23 mouse cellular contexts compared by ENCODE assay signal in genomic region chr11:118168714-118169113, GRCm38 (mm10). TPM values are rescaled to one million over a fixed set of nuclear protein-coding genes. Genes with fewer than 3 reads are reported as not detected.
DNase-seq lines count a peak whose midpoint lies in the region; ATAC-seq lines count a peak whose summit lies in the region.
"Had no signal": no experiment of that assay in that cellular context is flagged by ENCODE, and none has a peak within 500 bp of the region (broad histone marks: within the 10 kb centered on the region; RNA-seq: fewer than 3 reads in every experiment).

No protein-coding gene starts in this region.

- H3K27me3 ChIP-seq in embryonic facial prominence, embryonic 13.5 days, result no peaks in the 10 kb centered on the region
- no peaks in the 10 kb centered on the region for H3K27me3 ChIP-seq in embryonic facial prominence, embryonic 10.5 days (replicated peaks; ENCODE audit: low read depth, poor library complexity, severe bottlenecking)
- no peaks in the 10 kb centered on the region for H3K27me3 ChIP-seq in limb, embryonic 12.5 days
- no peaks in the 10 kb centered on the region for H3K27me3 ChIP-seq in limb, embryonic 10.5 days (ENCODE audit: low read depth, poor library complexity, severe bottlenecking)
- no peaks in the 10 kb centered on the region for H3K27me3 ChIP-seq in liver, embryonic 12.5 days (replicated peaks)
- H3K27me3 ChIP-seq: embryonic facial prominence, embryonic 15.5 days; hindbrain, embryonic 15.5 days had no signal

- H3K9me3 ChIP-seq in embryonic facial prominence, embryonic 13.5 days, result no peaks in the 10 kb centered on the region
- H3K9me3 ChIP-seq in embryonic facial prominence, embryonic 10.5 days, result no peaks in the 10 kb centered on the region
- no peaks in the 10 kb centered on the region for H3K9me3 ChIP-seq in limb, embryonic 12.5 days
- H3K9me3 ChIP-seq in limb, embryonic 10.5 days (replicated peaks), result no peaks in the 10 kb centered on the region
- H3K9me3 ChIP-seq in liver, embryonic 12.5 days (replicated peaks), result no peaks in the 10 kb centered on the region
- H3K9me3 ChIP-seq: embryonic facial prominence, embryonic 15.5 days; forebrain, embryonic 10.5 days; G1E; heart, embryonic 10.5 days; hindbrain, embryonic 15.5 days had no signal

- ATAC-seq in embryonic facial prominence, embryonic 13.5 days (ENCODE audit: insufficient number of reproducible peaks, insufficient read depth, low FRiP score, low TSS enrichment, low read depth), result no peak
- no peak for ATAC-seq in limb, embryonic 12.5 days (ENCODE audit: insufficient number of reproducible peaks, insufficient read depth, low FRiP score, low TSS enrichment, low read depth)
- ATAC-seq in liver, embryonic 12.5 days, result no peak
- ATAC-seq: CD4-positive, CD25-positive, alpha-beta regulatory T cell, adult 4 months; forebrain, embryonic 14.5 days; intestine, embryonic 16.5 days had no signal

- peak overlapping the region; percentile 22; the same call in 1 of the 2 replicates for H3K27ac ChIP-seq in embryonic facial prominence, embryonic 13.5 days
- no peak overlapping the region for H3K27ac ChIP-seq in embryonic facial prominence, embryonic 10.5 days (replicated peaks)
- H3K27ac ChIP-seq in limb, embryonic 12.5 days, result 0 out of 2 replicates have a peak overlapping the region, but pooled peaks have one; percentile 7
- H3K27ac ChIP-seq in limb, embryonic 10.5 days, result no peak overlapping the region
- H3K27ac ChIP-seq in liver, embryonic 12.5 days, result no peak overlapping the region
- H3K27ac ChIP-seq: forebrain, embryonic 10.5 days; heart, embryonic 10.5 days; hindbrain, embryonic 15.5 days had no signal

- peaks cover 67% of the 10 kb centered on the region for H3K36me3 ChIP-seq in embryonic facial prominence, embryonic 13.5 days
- peaks cover 77% of the 10 kb centered on the region for H3K36me3 ChIP-seq in embryonic facial prominence, embryonic 10.5 days (replicated peaks)
- peaks cover 85% of the 10 kb centered on the region for H3K36me3 ChIP-seq in limb, embryonic 12.5 days
- peaks cover 73% of the 10 kb centered on the region for H3K36me3 ChIP-seq in limb, embryonic 10.5 days
- peaks cover 21% of the 10 kb centered on the region for H3K36me3 ChIP-seq in liver, embryonic 12.5 days

- DNase-seq in cerebellum, adult 11 months, result peak; percentile 54
- no peak for DNase-seq in cerebellum, adult 8-10 months
- no peak for DNase-seq in embryonic facial prominence, embryonic 10.5 days (ENCODE audit: low spot score)
- DNase-seq in limb, embryonic 10.5 days (ENCODE audit: low spot score), result no peak
- no peak for DNase-seq in adrenal gland, adult 2 months
- DNase-seq: adrenal gland, postnatal 10 days; B cell, adult 2 months; gastrocnemius, postnatal 36 days; heart, adult 11 months; heart, postnatal 36 days; kidney, adult 2 months had no signal

- H3K4me1 ChIP-seq in embryonic facial prominence, embryonic 13.5 days, result peaks cover 24% of the 10 kb centered on the region
- peaks cover 15% of the 10 kb centered on the region; the same call in 1 of the 2 replicates for H3K4me1 ChIP-seq in embryonic facial prominence, embryonic 10.5 days
- H3K4me1 ChIP-seq in limb, embryonic 12.5 days (replicated peaks), result 0 out of 2 replicates have a peak, but pooled peaks cover 6% of the 10 kb centered on the region
- H3K4me1 ChIP-seq in limb, embryonic 10.5 days, result peaks cover 18% of the 10 kb centered on the region; the same call in 1 of the 2 replicates
- no peaks in the 10 kb centered on the region for H3K4me1 ChIP-seq in liver, embryonic 12.5 days

- H3K4me2 ChIP-seq in embryonic facial prominence, embryonic 13.5 days, result no peak overlapping the region
- H3K4me2 ChIP-seq in limb, embryonic 12.5 days, result no peak overlapping the region
- no peak overlapping the region for H3K4me2 ChIP-seq in liver, embryonic 12.5 days
- H3K4me2 ChIP-seq: embryonic facial prominence, embryonic 15.5 days; hindbrain, embryonic 15.5 days had no signal

- WGBS in embryonic facial prominence, embryonic 13.5 days, result 68% methylated on average over 9 of the region's 9 CpGs
- WGBS in embryonic facial prominence, embryonic 10.5 days, result 74% methylated on average over 9 of the region's 9 CpGs
- 55% methylated on average over 9 of the region's 9 CpGs for WGBS in limb, embryonic 12.5 days
- WGBS in limb, embryonic 10.5 days, result 66% methylated on average over 9 of the region's 9 CpGs
- WGBS in liver, embryonic 12.5 days (ENCODE audit: insufficient replicate concordance), result 79% methylated on average over 9 of the region's 9 CpGs

- no peak overlapping the region for H3K4me3 ChIP-seq in embryonic facial prominence, embryonic 13.5 days
- H3K4me3 ChIP-seq in embryonic facial prominence, embryonic 10.5 days, result no peak overlapping the region
- H3K4me3 ChIP-seq in limb, embryonic 12.5 days (replicated peaks), result no peak overlapping the region
- H3K4me3 ChIP-seq in limb, embryonic 10.5 days, result no peak overlapping the region
- no peak overlapping the region for H3K4me3 ChIP-seq in liver, embryonic 12.5 days
- H3K4me3 ChIP-seq: embryonic facial prominence, embryonic 15.5 days; erythroblast, embryonic 14.5 days; forebrain, embryonic 10.5 days; heart, embryonic 10.5 days; hindbrain, embryonic 15.5 days had no signal

- no peak overlapping the region for H3K9ac ChIP-seq in embryonic facial prominence, embryonic 13.5 days
- H3K9ac ChIP-seq in limb, embryonic 12.5 days (replicated peaks), result no peak overlapping the region
- no peak overlapping the region for H3K9ac ChIP-seq in liver, embryonic 12.5 days
- H3K9ac ChIP-seq: embryonic facial prominence, embryonic 15.5 days; hindbrain, embryonic 15.5 days had no signal

RNA-seq across cellular contexts. Expression of gene Dnah17, which starts 38.3 kb away (rescaled TPM):
- 0.20 and 0.29 TPM in 2 replicates for polyA plus RNA-seq in embryonic facial prominence, embryonic 13.5 days (2015; fragmentation: Nextera tagmentation; extraction: Ambion mirVana)
- 0.17 and 0.19 TPM in 2 replicates for polyA plus RNA-seq in embryonic facial prominence, embryonic 10.5 days (2016; fragmentation: Nextera tagmentation; extraction: Ambion mirVana)
- 0.24 and 0.25 TPM in 2 replicates for polyA plus RNA-seq in limb, embryonic 12.5 days (2016; fragmentation: Nextera tagmentation; extraction: Ambion mirVana)
- 0.23 and 0.24 TPM in 2 replicates for polyA plus RNA-seq in limb, embryonic 10.5 days (2016; fragmentation: Nextera tagmentation; extraction: Ambion mirVana)
- 0.06 and 0.10 TPM in 2 replicates for polyA plus RNA-seq in liver, embryonic 12.5 days (2016; fragmentation: Nextera tagmentation; extraction: Ambion mirVana)
- total RNA-seq in adrenal gland, adult 2 months (2021), result under 1 TPM; 0.03 to 0.12 TPM
- polyA plus RNA-seq in adrenal gland, adult 2 months (2012; rRNA removed), result under 0.01 and 0.12 TPM in 2 replicates
- polyA plus RNA-seq: erythroblast, embryonic 14.5 days; G1E had no signal

Comparison
In these comparisons a context has a peak if more than half of its experiments do, and no peak if none do; other contexts are left out.
1. H3K27ac ChIP-seq: peak in embryonic facial prominence, embryonic 13.5 days (single experiment) and limb, embryonic 12.5 days (single experiment); none in embryonic facial prominence, embryonic 10.5 days (single experiment), limb, embryonic 10.5 days (single experiment) and liver, embryonic 12.5 days (single experiment).